Mouse (Mus musculus): ENCODE data around the gene Bmyc. TPM values are rescaled to one million over a fixed set of nuclear protein-coding genes. Genes with fewer than 3 reads are reported as not detected.
"Not testable (repeated sequence)": the region's sequence is repeated elsewhere in the genome, so short reads cannot be mapped to it uniquely, and the experiment has no call there.

The Bmyc gene
- total RNA-seq, 4 experiments from 2014 or later, result 86.5 to 102 (median 95.1) TPM

GRCm38 (mm10) chr2:25717222-25717621, 10.7 kb downstream of the Bmyc start:
- DNase-seq (ENCODE audit: low spot score in 2 of 2), result no peak

DNA sequence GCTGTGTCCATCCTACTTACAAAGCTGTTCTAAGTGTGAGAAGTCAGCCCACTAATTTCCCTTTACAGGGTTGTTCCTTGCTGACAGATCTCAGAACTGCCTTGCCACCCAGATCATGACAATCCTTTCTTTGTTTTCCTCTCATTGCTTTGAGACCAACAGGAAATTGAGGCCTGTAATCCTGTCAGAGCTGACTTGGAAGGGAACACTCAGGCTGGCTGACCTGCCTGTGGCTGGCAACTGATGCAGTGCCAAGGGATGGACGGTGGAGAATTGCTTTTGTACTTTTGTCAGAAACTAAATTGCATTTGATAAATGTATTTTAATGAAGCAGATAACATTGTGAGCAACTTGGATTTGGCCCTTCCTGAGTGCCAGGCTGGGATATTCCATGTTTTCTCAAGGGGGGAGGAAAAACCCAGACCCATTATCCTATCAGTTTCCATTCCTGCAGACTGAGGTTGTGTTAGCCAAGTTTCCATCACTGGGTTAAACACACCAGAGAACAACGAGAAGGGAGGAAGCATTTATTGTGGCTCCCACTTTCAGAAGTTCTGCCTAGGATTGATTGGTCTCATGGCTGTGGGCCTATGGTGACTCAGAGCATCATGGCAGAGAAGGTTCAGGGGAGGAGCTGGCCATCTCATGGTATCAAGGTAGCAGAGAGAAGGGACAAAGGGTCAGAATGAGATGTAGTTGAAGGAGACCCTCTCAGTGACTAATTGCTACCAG, 26.8 kb downstream of the Bmyc start:
- no peak for DNase-seq (ENCODE audit: low spot score in 2 of 2)

GRCm38 (mm10) chr2:25736709-25737108, 30.2 kb downstream of the Bmyc start, which contains the start of gene Obp2b:
Obp2b (plus strand) TSS chr2:25737009.
- DNase-seq (ENCODE audit: low spot score in 2 of 2), result not testable (repeated sequence)

GRCm38 (mm10) chr2:25741671-25742070, 35.1 kb downstream of the Bmyc start:
- no peak for DNase-seq (ENCODE audit: low spot score in 2 of 2)

- no peak for DNase-seq (ENCODE audit: low spot score in 2 of 2)
Observed at GRCm38 (mm10) chr2:25754201-25754600, 47.7 kb downstream of the Bmyc start.

Other genes starting within 250 kb of the Bmyc start
- 1 to 10 TPM in 2 of 4 experiments, not detected in 2; 1.2 to 1.6 TPM for gene Clic3, start 249.9 kb upstream of the Bmyc start, total RNA-seq (2022)
- 10 to 100 TPM; 67.2 to 88.0 (median 78.1) TPM for gene Paxx, start 245.6 kb upstream of the Bmyc start, total RNA-seq (2022)
- gene Ptgds, start 236.7 kb upstream of the Bmyc start, total RNA-seq (2022), result 1,000 to 10,000 TPM; 1,862 to 2,386 (median 2,226) TPM
- not detected for gene Lcn12, start 212.8 kb upstream of the Bmyc start, total RNA-seq (2022)
- gene Fbxw5, start 206.0 kb upstream of the Bmyc start, total RNA-seq (2022), result 100 to 1,000 TPM; 105 to 121 (median 113) TPM
- gene C8g, start 205.0 kb upstream of the Bmyc start, total RNA-seq (2022), result 1 to 10 TPM in 3 of 4 experiments, under 1 TPM in 1; 0.86 to 1.9 (median 1.6) TPM
- 10 to 100 TPM; 10.3 to 11.9 (median 10.4) TPM for gene Traf2, start 159.8 kb upstream of the Bmyc start, total RNA-seq (2022)
- 100 to 1,000 TPM; 123 to 209 (median 170) TPM for gene Edf1, start 148.9 kb upstream of the Bmyc start, total RNA-seq (2022)
- 1 to 10 TPM in 3 of 4 experiments, under 1 TPM in 1; 0.46 to 3.1 (median 1.7) TPM for gene Mamdc4, start 131.9 kb upstream of the Bmyc start, total RNA-seq (2022)
- gene Phpt1, start 131.5 kb upstream of the Bmyc start, total RNA-seq (2022), result 10 to 100 TPM; 57.8 to 72.0 (median 64.7) TPM
- gene Ajm1, start 125.0 kb upstream of the Bmyc start, total RNA-seq (2022), result 10 to 100 TPM; 86.8 to 96.3 (median 92.7) TPM
- gene Rabl6, start 98.2 kb upstream of the Bmyc start, total RNA-seq (2022), result 100 to 1,000 TPM; 135 to 160 (median 145) TPM
- gene Ccdc183, start 89.1 kb upstream of the Bmyc start, total RNA-seq (2022), result not detected
- gene Tmem141, start 84.7 kb upstream of the Bmyc start, total RNA-seq (2022), result 10 to 100 TPM; 21.0 to 30.4 (median 22.8) TPM
- gene Fcna, start 78.7 kb upstream of the Bmyc start, total RNA-seq (2022), result 1 to 10 TPM in 2 of 4 experiments, under 1 TPM in 2; 0.46 to 1.2 (median 0.80) TPM
- gene Lcn8, start 53.6 kb upstream of the Bmyc start, total RNA-seq (2022), result not detected
- not detected for gene Lcn5, start 48.8 kb upstream of the Bmyc start, total RNA-seq (2022)
- not detected for gene Lcn6, start 30.0 kb upstream of the Bmyc start, total RNA-seq (2022)
- not detected for gene Lcn10, start 24.0 kb upstream of the Bmyc start, total RNA-seq (2022)
- not detected for gene Obp2a, start 6.7 kb upstream of the Bmyc start, total RNA-seq (2022)
- gene Obp2b, start 30.3 kb downstream of the Bmyc start, total RNA-seq (2022), result under 1 TPM in 2 of 4 experiments, not detected in 2; 0.72 to 0.74 TPM
- gene Lcn3, start 58.8 kb downstream of the Bmyc start, total RNA-seq (2022), result not detected
- gene Lcn11, start 70.3 kb downstream of the Bmyc start, total RNA-seq (2022), result not detected
- gene Gm13539, start 75.5 kb downstream of the Bmyc start, total RNA-seq (2022), result not detected
- gene Glt6d1, start 109.1 kb downstream of the Bmyc start, total RNA-seq (2022), result not detected
- not detected for gene Lcn9, start 116.4 kb downstream of the Bmyc start, total RNA-seq (2022)
- gene Sohlh1, start 140.5 kb downstream of the Bmyc start, total RNA-seq (2022), result not detected
- gene Kcnt1, start 157.0 kb downstream of the Bmyc start, total RNA-seq (2022), result 100 to 1,000 TPM; 132 to 138 (median 136) TPM